ENCODE assay signal across 21 mouse cellular contexts in genomic region chr10:127632668-127633271, GRCm38 (mm10). TPM values are rescaled to one million over a fixed set of nuclear protein-coding genes. Genes with fewer than 3 reads are reported as not detected.
DNase-seq lines count a peak whose midpoint lies in the region; ATAC-seq and TF ChIP-seq lines count a peak whose summit lies in the region.
"Had no signal": no experiment of that assay in that cellular context is flagged by ENCODE, and none has a peak within 500 bp of the region (broad histone marks: within the 10 kb centered on the region; RNA-seq: fewer than 3 reads in every experiment).

No protein-coding gene starts in this region.

- 43% methylated on average over 7 of the region's 7 CpGs for WGBS in liver, embryonic 14.5 days (ENCODE audit: insufficient replicate concordance)
- WGBS in liver, embryonic 11.5 days, result 52% methylated on average over 7 of the region's 7 CpGs
- 27% methylated on average over 7 of the region's 7 CpGs for WGBS in intestine, embryonic 15.5 days
- WGBS in intestine, postnatal 0 days, result 23% methylated on average over 7 of the region's 7 CpGs
- 79% methylated on average over 7 of the region's 7 CpGs for WGBS in forebrain, embryonic 14.5 days

- no peak overlapping the region for H3K4me2 ChIP-seq in liver, embryonic 14.5 days (ENCODE audit: low read depth)
- no peak overlapping the region for H3K4me2 ChIP-seq in liver, embryonic 11.5 days
- no peak overlapping the region for H3K4me2 ChIP-seq in intestine, embryonic 15.5 days (replicated peaks)
- H3K4me2 ChIP-seq in intestine, postnatal 0 days (replicated peaks; ENCODE audit: low read depth), result 0 out of 2 replicates have a peak overlapping the region, but pooled peaks have one; percentile 1
- peak overlapping the region; percentile 62 for H3K4me2 ChIP-seq in myocyte (ENCODE audit: low read depth)
- no peak overlapping the region for H3K4me2 ChIP-seq in forebrain, embryonic 14.5 days (ENCODE audit: low read length)
- H3K4me2 ChIP-seq: embryonic facial prominence, embryonic 12.5 days; forebrain, embryonic 12.5 days; hindbrain, embryonic 12.5 days had no signal

- H3K79me2 ChIP-seq in myocyte (ENCODE audit: control insufficient read depth, insufficient read depth), result no peaks in the 10 kb centered on the region

- no peak overlapping the region for H3K9ac ChIP-seq in liver, embryonic 14.5 days (replicated peaks)
- no peak overlapping the region for H3K9ac ChIP-seq in liver, embryonic 11.5 days (ENCODE audit: low read depth, low read length)
- no peak overlapping the region for H3K9ac ChIP-seq in intestine, embryonic 15.5 days
- H3K9ac ChIP-seq in intestine, postnatal 0 days (ENCODE audit: low read depth, low read length), result no peak overlapping the region
- no peak overlapping the region for H3K9ac ChIP-seq in forebrain, embryonic 14.5 days (ENCODE audit: low read length)
- H3K9ac ChIP-seq: embryonic facial prominence, embryonic 12.5 days; forebrain, embryonic 12.5 days; forebrain, postnatal 0 days; hindbrain, embryonic 12.5 days had no signal

- ATAC-seq in liver, embryonic 14.5 days (ENCODE audit: insufficient read depth), result 0 out of 2 replicates have a peak, but pooled peaks have one; percentile 12
- ATAC-seq in liver, embryonic 11.5 days (replicated peaks; ENCODE audit: low FRiP score), result no peak
- ATAC-seq in intestine, embryonic 15.5 days, result peak; percentile 71
- ATAC-seq in intestine, postnatal 0 days, result peak; percentile 88
- ATAC-seq in forebrain, embryonic 14.5 days, result no peak
- ATAC-seq: forebrain, postnatal 0 days; hindbrain, embryonic 16.5 days had no signal

- no peaks in the 10 kb centered on the region for H3K27me3 ChIP-seq in liver, embryonic 14.5 days (ENCODE audit: control insufficient read depth, insufficient read depth, low read length)
- H3K27me3 ChIP-seq in liver, embryonic 11.5 days (replicated peaks; ENCODE audit: control insufficient read depth, insufficient read depth, low read length), result no peaks in the 10 kb centered on the region
- no peaks in the 10 kb centered on the region for H3K27me3 ChIP-seq in intestine, embryonic 15.5 days (replicated peaks)
- H3K27me3 ChIP-seq in intestine, postnatal 0 days (replicated peaks; ENCODE audit: control insufficient read depth, insufficient read depth, low read length), result no peaks in the 10 kb centered on the region
- H3K27me3 ChIP-seq in myocyte (ENCODE audit: control insufficient read depth, insufficient read depth, insufficient read length), result no peaks in the 10 kb centered on the region
- H3K27me3 ChIP-seq in forebrain, embryonic 14.5 days (replicated peaks; ENCODE audit: control insufficient read depth, insufficient read depth, low read length), result no peaks in the 10 kb centered on the region
- H3K27me3 ChIP-seq: embryonic facial prominence, embryonic 12.5 days; forebrain, embryonic 12.5 days; hindbrain, embryonic 12.5 days had no signal

- no peak overlapping the region for H3K4me3 ChIP-seq in liver, embryonic 14.5 days (ENCODE audit: insufficient read depth in 1 of 2, low read depth in 2 of 2, low read length in 2 of 2)
- H3K4me3 ChIP-seq in liver, embryonic 11.5 days (ENCODE audit: low read depth, low read length), result no peak overlapping the region
- no peak overlapping the region for H3K4me3 ChIP-seq in intestine, embryonic 15.5 days (replicated peaks)
- no peak overlapping the region for H3K4me3 ChIP-seq in intestine, postnatal 0 days (ENCODE audit: low read depth, low read length)
- H3K4me3 ChIP-seq in myocyte, result no peak overlapping the region
- no peak overlapping the region for H3K4me3 ChIP-seq in forebrain, embryonic 14.5 days (ENCODE audit: low read depth, low read length)
- H3K4me3 ChIP-seq: embryonic facial prominence, embryonic 12.5 days; forebrain, embryonic 12.5 days; gastrocnemius, adult 2 months; heart, embryonic 10.5 days; hindbrain, embryonic 12.5 days had no signal

- TF ChIP-seq CTCF in liver, embryonic 14.5 days (IDR thresholded peaks at IDR 0.05; ENCODE audit: low read depth), result no peak
- TF ChIP-seq CTCF in intestine, postnatal 0 days (IDR thresholded peaks at IDR 0.05; ENCODE audit: low read depth), result no peak

- no peak overlapping the region for H3ac ChIP-seq in myocyte (ENCODE audit: control insufficient read depth, insufficient read length)

- no peak for TF ChIP-seq POLR2A in myocyte (IDR thresholded peaks at IDR 0.05; ENCODE audit: insufficient read length, low read depth)

- TF ChIP-seq EP300 in liver, embryonic 14.5 days (IDR thresholded peaks at IDR 0.05; ENCODE audit: low read depth), result no peak

- H3K27ac ChIP-seq in liver, embryonic 14.5 days, result no peak overlapping the region
- no peak overlapping the region for H3K27ac ChIP-seq in liver, embryonic 11.5 days (ENCODE audit: low read depth, low read length)
- no peak overlapping the region for H3K27ac ChIP-seq in intestine, embryonic 15.5 days
- no peak overlapping the region for H3K27ac ChIP-seq in intestine, postnatal 0 days (ENCODE audit: low read depth, low read length)
- no peak overlapping the region for H3K27ac ChIP-seq in forebrain, embryonic 14.5 days (ENCODE audit: low read depth, low read length)
- H3K27ac ChIP-seq: embryonic facial prominence, embryonic 12.5 days; forebrain, embryonic 12.5 days; heart, embryonic 10.5 days; hindbrain, embryonic 12.5 days had no signal

- no peak for DNase-seq in liver, embryonic 14.5 days (ENCODE audit: low read depth in 3 of 3, low spot score in 3 of 3)
- no peak for DNase-seq in liver, embryonic 11.5 days (ENCODE audit: low spot score)
- DNase-seq in forebrain, embryonic 14.5 days (ENCODE audit: low spot score), result no peak
- DNase-seq in cerebellum, postnatal 36 days, result no peak
- DNase-seq: adrenal gland, adult 2 months; adrenal gland, postnatal 25 days; cerebellum, adult 2 months; cerebellum, postnatal 10 days; embryo, embryonic 11 days; forebrain, postnatal 0 days; gastrocnemius, postnatal 25 days; heart, postnatal 4 days had no signal

- no peaks in the 10 kb centered on the region for H3K9me3 ChIP-seq in liver, embryonic 14.5 days (ENCODE audit: control insufficient read depth, low read length)
- H3K9me3 ChIP-seq in liver, embryonic 11.5 days (ENCODE audit: control insufficient read depth, low read length), result no peaks in the 10 kb centered on the region
- no peaks in the 10 kb centered on the region for H3K9me3 ChIP-seq in intestine, embryonic 15.5 days
- no peaks in the 10 kb centered on the region for H3K9me3 ChIP-seq in intestine, postnatal 0 days (ENCODE audit: control insufficient read depth)
- H3K9me3 ChIP-seq in forebrain, embryonic 14.5 days (replicated peaks; ENCODE audit: control insufficient read depth, low read length), result no peaks in the 10 kb centered on the region
- H3K9me3 ChIP-seq: embryonic facial prominence, embryonic 12.5 days; forebrain, embryonic 12.5 days; heart, embryonic 10.5 days; hindbrain, embryonic 12.5 days had no signal

- H3K4me1 ChIP-seq in liver, embryonic 14.5 days (replicated peaks; ENCODE audit: control insufficient read depth in 2 of 2, insufficient read depth in 2 of 2, low read length in 1 of 2), result peaks cover 0 to 5% of the 10 kb centered on the region in 2 experiments; a peak in 1 of 4 replicates
- H3K4me1 ChIP-seq in liver, embryonic 11.5 days (replicated peaks; ENCODE audit: control insufficient read depth, insufficient read depth, low read length), result no peaks in the 10 kb centered on the region
- peaks cover 9% of the 10 kb centered on the region; the same call in 1 of the 2 replicates for H3K4me1 ChIP-seq in intestine, embryonic 15.5 days (replicated peaks)
- H3K4me1 ChIP-seq in intestine, postnatal 0 days (replicated peaks; ENCODE audit: control insufficient read depth, insufficient read depth, low read length), result peaks cover 7% of the 10 kb centered on the region
- no peaks in the 10 kb centered on the region for H3K4me1 ChIP-seq in forebrain, embryonic 14.5 days (ENCODE audit: control insufficient read depth, insufficient read depth, low read length)
- H3K4me1 ChIP-seq: embryonic facial prominence, embryonic 12.5 days; forebrain, embryonic 12.5 days; hindbrain, embryonic 12.5 days had no signal

- no peaks in the 10 kb centered on the region for H3K36me3 ChIP-seq in liver, embryonic 14.5 days (replicated peaks; ENCODE audit: control insufficient read depth, insufficient read depth, low read depth)
- H3K36me3 ChIP-seq in liver, embryonic 11.5 days (ENCODE audit: control insufficient read depth, insufficient read depth, low read length), result no peaks in the 10 kb centered on the region
- H3K36me3 ChIP-seq in intestine, embryonic 15.5 days, result no peaks in the 10 kb centered on the region
- H3K36me3 ChIP-seq in intestine, postnatal 0 days (ENCODE audit: control insufficient read depth, insufficient read depth), result no peaks in the 10 kb centered on the region
- no peaks in the 10 kb centered on the region for H3K36me3 ChIP-seq in myocyte (ENCODE audit: control insufficient read depth, insufficient read depth)
- no peaks in the 10 kb centered on the region for H3K36me3 ChIP-seq in forebrain, embryonic 14.5 days (ENCODE audit: control insufficient read depth, insufficient read depth, low read length)
- H3K36me3 ChIP-seq: embryonic facial prominence, embryonic 12.5 days; forebrain, embryonic 12.5 days; heart, embryonic 10.5 days; hindbrain, embryonic 12.5 days had no signal

RNA-seq across cellular contexts. Expression of gene Stat6, which starts 10.0 kb away (rescaled TPM):
- polyA plus RNA-seq in liver, embryonic 14.5 days (2012; rRNA removed), result 10.9 TPM in 2 replicates
- 10.2 and 12.4 TPM in 2 replicates for polyA plus RNA-seq in liver, embryonic 14.5 days (2014; fragmentation: Nextera tagmentation; extraction: Ambion mirVana)
- polyA plus RNA-seq in liver, embryonic 11.5 days (2014; fragmentation: Nextera tagmentation; extraction: Ambion mirVana), result 28.7 TPM in 2 replicates
- 37.7 and 39.9 TPM in 2 replicates for polyA plus RNA-seq in intestine, embryonic 15.5 days (2015; fragmentation: Nextera tagmentation; extraction: Ambion mirVana)
- polyA plus RNA-seq in intestine, postnatal 0 days (2015; fragmentation: Nextera tagmentation; extraction: Ambion mirVana), result 27.1 and 29.2 TPM in 2 replicates
- polyA plus RNA-seq in myocyte (2012; fragmentation: generic; extraction: Trizol), result 0.26 TPM
- 3.4 and 3.7 TPM in 2 replicates for polyA plus RNA-seq in forebrain, embryonic 14.5 days (2014; fragmentation: Nextera tagmentation; extraction: Ambion mirVana)

RNA-seq across cellular contexts. Expression of gene Lrp1, which starts 11.8 kb away (rescaled TPM):
- polyA plus RNA-seq in liver, embryonic 14.5 days (2012; rRNA removed), result 14.1 and 18.2 TPM in 2 replicates
- polyA plus RNA-seq in liver, embryonic 14.5 days (2014; fragmentation: Nextera tagmentation; extraction: Ambion mirVana), result 13.2 and 16.1 TPM in 2 replicates
- polyA plus RNA-seq in liver, embryonic 11.5 days (2014; fragmentation: Nextera tagmentation; extraction: Ambion mirVana), result 35.7 and 36.8 TPM in 2 replicates
- polyA plus RNA-seq in intestine, embryonic 15.5 days (2015; fragmentation: Nextera tagmentation; extraction: Ambion mirVana), result 67.2 and 77.1 TPM in 2 replicates
- polyA plus RNA-seq in intestine, postnatal 0 days (2015; fragmentation: Nextera tagmentation; extraction: Ambion mirVana), result 28.9 and 33.4 TPM in 2 replicates
- polyA plus RNA-seq in myocyte (2012; fragmentation: generic; extraction: Trizol), result 244 TPM
- polyA plus RNA-seq in forebrain, embryonic 14.5 days (2014; fragmentation: Nextera tagmentation; extraction: Ambion mirVana), result 60.2 and 81.2 TPM in 2 replicates

RNA-seq across cellular contexts. Expression of gene Nemp1, which starts 33.9 kb away (rescaled TPM):
- polyA plus RNA-seq in liver, embryonic 14.5 days (2012; rRNA removed), result 5.0 and 5.5 TPM in 2 replicates
- polyA plus RNA-seq in liver, embryonic 14.5 days (2014; fragmentation: Nextera tagmentation; extraction: Ambion mirVana), result 5.6 and 5.7 TPM in 2 replicates
- polyA plus RNA-seq in liver, embryonic 11.5 days (2014; fragmentation: Nextera tagmentation; extraction: Ambion mirVana), result 10.5 and 11.2 TPM in 2 replicates
- polyA plus RNA-seq in intestine, embryonic 15.5 days (2015; fragmentation: Nextera tagmentation; extraction: Ambion mirVana), result 5.7 and 6.9 TPM in 2 replicates
- 2.9 and 3.2 TPM in 2 replicates for polyA plus RNA-seq in intestine, postnatal 0 days (2015; fragmentation: Nextera tagmentation; extraction: Ambion mirVana)
- 5.6 TPM for polyA plus RNA-seq in myocyte (2012; fragmentation: generic; extraction: Trizol)
- polyA plus RNA-seq in forebrain, embryonic 14.5 days (2014; fragmentation: Nextera tagmentation; extraction: Ambion mirVana), result 5.8 TPM in 2 replicates

RNA-seq across cellular contexts. Expression of gene Nab2, which starts 35.6 kb away (rescaled TPM):
- 4.0 and 4.1 TPM in 2 replicates for polyA plus RNA-seq in liver, embryonic 14.5 days (2012; rRNA removed)
- polyA plus RNA-seq in liver, embryonic 14.5 days (2014; fragmentation: Nextera tagmentation; extraction: Ambion mirVana), result 0.88 and 1.1 TPM in 2 replicates
- 5.7 and 5.8 TPM in 2 replicates for polyA plus RNA-seq in liver, embryonic 11.5 days (2014; fragmentation: Nextera tagmentation; extraction: Ambion mirVana)
- polyA plus RNA-seq in intestine, embryonic 15.5 days (2015; fragmentation: Nextera tagmentation; extraction: Ambion mirVana), result 8.3 and 8.7 TPM in 2 replicates
- polyA plus RNA-seq in intestine, postnatal 0 days (2015; fragmentation: Nextera tagmentation; extraction: Ambion mirVana), result 3.9 and 4.2 TPM in 2 replicates
- 68.7 TPM for polyA plus RNA-seq in myocyte (2012; fragmentation: generic; extraction: Trizol)
- 1.8 and 1.9 TPM in 2 replicates for polyA plus RNA-seq in forebrain, embryonic 14.5 days (2014; fragmentation: Nextera tagmentation; extraction: Ambion mirVana)

Comparison
In these comparisons a context has a peak if more than half of its experiments do, and no peak if none do; other contexts are left out.
1. ATAC-seq: peak in liver, embryonic 14.5 days (single experiment), intestine, embryonic 15.5 days (single experiment) and intestine, postnatal 0 days (single experiment); none in liver, embryonic 11.5 days (single experiment) and forebrain, embryonic 14.5 days (single experiment).
2. H3K4me2 ChIP-seq: peak in intestine, postnatal 0 days (single experiment) and myocyte (single experiment); none in liver, embryonic 14.5 days (single experiment), liver, embryonic 11.5 days (single experiment), intestine, embryonic 15.5 days (single experiment) and forebrain, embryonic 14.5 days (single experiment).